In the genomic region with DNA sequence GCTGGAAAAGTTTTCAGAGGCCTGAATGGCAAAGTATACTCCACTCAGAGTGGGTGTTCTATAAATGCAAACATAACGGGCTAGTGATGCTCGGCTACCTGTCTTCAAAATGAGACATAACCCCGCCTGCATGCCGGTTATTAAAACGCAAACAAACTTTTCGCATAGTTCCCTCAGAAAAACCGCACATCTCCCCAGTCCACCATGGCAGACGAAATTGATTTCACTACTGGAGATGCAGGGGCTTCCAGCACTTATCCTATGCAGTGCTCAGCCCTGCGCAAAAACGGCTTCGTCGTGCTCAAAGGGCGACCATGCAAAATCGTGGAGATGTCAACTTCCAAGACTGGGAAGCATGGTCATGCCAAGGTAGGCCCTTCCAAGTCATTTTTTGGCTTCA, we compare ENCODE assay signal across 9 mouse cellular contexts. TPM values are rescaled to one million over a fixed set of nuclear protein-coding genes. Genes with fewer than 3 reads are reported as not detected.
DNase-seq lines count a peak whose midpoint lies in the region; ATAC-seq and TF ChIP-seq lines count a peak whose summit lies in the region.
"Had no signal": no experiment of that assay in that cellular context is flagged by ENCODE, and none has a peak within 500 bp of the region (broad histone marks: within the 10 kb centered on the region; RNA-seq: fewer than 3 reads in every experiment).

No protein-coding gene starts in this region.

- peak overlapping the region; percentile 48 for H3K4me3 ChIP-seq in lung, adult 2 months (replicated peaks; ENCODE audit: extremely low read depth, low read depth, low read length)
- peak overlapping the region; percentile 74 for H3K4me3 ChIP-seq in embryonic facial prominence, embryonic 15.5 days (replicated peaks)
- peak overlapping the region; percentile 87 for H3K4me3 ChIP-seq in limb, embryonic 10.5 days
- peak overlapping the region; percentile 60 for H3K4me3 ChIP-seq in olfactory bulb, adult 2 months (ENCODE audit: insufficient read depth, low read depth, low read length)

- no peaks in the 10 kb centered on the region for H3K36me3 ChIP-seq in embryonic facial prominence, embryonic 15.5 days
- no peaks in the 10 kb centered on the region for H3K36me3 ChIP-seq in limb, embryonic 10.5 days

- no peak for TF ChIP-seq CTCF in lung, adult 2 months (IDR thresholded peaks at IDR 0.05; ENCODE audit: insufficient read depth, low read length)
- TF ChIP-seq CTCF in olfactory bulb, adult 2 months (IDR thresholded peaks at IDR 0.05; ENCODE audit: insufficient read depth, low read depth, low read length): no peak

- peaks cover 3% of the 10 kb centered on the region; the same call in 1 of the 2 replicates for H3K4me1 ChIP-seq in lung, adult 2 months (ENCODE audit: control insufficient read depth, insufficient read depth, low read length)
- H3K4me1 ChIP-seq in embryonic facial prominence, embryonic 15.5 days: peaks cover 6% of the 10 kb centered on the region
- H3K4me1 ChIP-seq in limb, embryonic 10.5 days: peaks cover 11% of the 10 kb centered on the region
- peaks cover 11% of the 10 kb centered on the region for H3K4me1 ChIP-seq in olfactory bulb, adult 2 months (ENCODE audit: control insufficient read depth, insufficient read depth, low read length)

- no peaks in the 10 kb centered on the region for H3K9me3 ChIP-seq in embryonic facial prominence, embryonic 15.5 days (replicated peaks)
- H3K9me3 ChIP-seq in limb, embryonic 10.5 days (replicated peaks): no peaks in the 10 kb centered on the region

- ATAC-seq in embryonic facial prominence, embryonic 15.5 days (ENCODE audit: insufficient number of reproducible peaks, low FRiP score, low TSS enrichment, low read depth): no peak

- peak overlapping the region; percentile 58; the same call in 1 of the 2 replicates for H3K9ac ChIP-seq in embryonic facial prominence, embryonic 15.5 days

- TF ChIP-seq POLR2A in lung, adult 2 months (IDR thresholded peaks at IDR 0.05; ENCODE audit: borderline replicate concordance, extremely low read depth, low read depth, low read length): no peak
- no peak for TF ChIP-seq POLR2A in olfactory bulb, adult 2 months (IDR thresholded peaks at IDR 0.05; ENCODE audit: insufficient read depth, low read depth, low read length)

- DNase-seq in lung, adult 2 months: no peak
- DNase-seq in lung, postnatal 14 days: no peak
- DNase-seq in limb, embryonic 10.5 days (ENCODE audit: low spot score): no peak
- DNase-seq in yolk sac, embryonic 10.5 days (ENCODE audit: low spot score): no peak
- no peak for DNase-seq in kidney, adult 9 months
- DNase-seq in cerebellum, adult 11-12 months: no peak
- DNase-seq: adrenal gland, postnatal 14 days had no signal

- H3K27ac ChIP-seq in embryonic facial prominence, embryonic 15.5 days (replicated peaks): no peak overlapping the region
- H3K27ac ChIP-seq in limb, embryonic 10.5 days: 0 out of 2 replicates have a peak overlapping the region, but pooled peaks have one; percentile 87
- no peak overlapping the region for H3K27ac ChIP-seq in olfactory bulb, adult 2 months (ENCODE audit: insufficient read depth, low read depth, low read length)

- no peaks in the 10 kb centered on the region for H3K27me3 ChIP-seq in embryonic facial prominence, embryonic 15.5 days
- H3K27me3 ChIP-seq in limb, embryonic 10.5 days (ENCODE audit: low read depth, poor library complexity, severe bottlenecking): no peaks in the 10 kb centered on the region; the same call in 1 of the 2 replicates

- 33% methylated on average over 14 of the region's 14 CpGs for WGBS in lung, adult 2 months
- 14% methylated on average over 14 of the region's 14 CpGs for WGBS in embryonic facial prominence, embryonic 15.5 days
- 24% methylated on average over 14 of the region's 14 CpGs for WGBS in limb, embryonic 10.5 days
- 26% methylated on average over 14 of the region's 14 CpGs for WGBS in olfactory bulb, adult 2 months

- peak overlapping the region; percentile 98 for H3K4me2 ChIP-seq in embryonic facial prominence, embryonic 15.5 days (replicated peaks)

RNA-seq across cellular contexts. Expression of a gene that starts 0.8 kb away (rescaled TPM):
- polyA plus RNA-seq in lung, adult 2 months (2012; rRNA removed): 1.4 and 2.0 TPM in 2 replicates
- 5.6 and 6.3 TPM in 2 replicates for polyA plus RNA-seq in embryonic facial prominence, embryonic 15.5 days (2015; fragmentation: Nextera tagmentation; extraction: Ambion mirVana)
- 12.7 and 14.9 TPM in 2 replicates for polyA plus RNA-seq in limb, embryonic 10.5 days (2016; fragmentation: Nextera tagmentation; extraction: Ambion mirVana)
- not detected in 2 replicates for polyA plus RNA-seq in olfactory bulb, adult 2 months (2012; ENCODE audit: insufficient read depth, insufficient read length, low replicate concordance, missing spikeins)

RNA-seq across cellular contexts. Expression of a gene that starts 23.4 kb away (rescaled TPM):
- 6.4 and 8.4 TPM in 2 replicates for polyA plus RNA-seq in lung, adult 2 months (2012; rRNA removed)
- 373 and 379 TPM in 2 replicates for polyA plus RNA-seq in embryonic facial prominence, embryonic 15.5 days (2015; fragmentation: Nextera tagmentation; extraction: Ambion mirVana)
- 297 and 351 TPM in 2 replicates for polyA plus RNA-seq in limb, embryonic 10.5 days (2016; fragmentation: Nextera tagmentation; extraction: Ambion mirVana)
- polyA plus RNA-seq in olfactory bulb, adult 2 months (2012; ENCODE audit: insufficient read depth, insufficient read length, low replicate concordance, missing spikeins): not detected in 2 replicates
